Mouse (Mus musculus): ENCODE measurements at regions not wholly inside any gene's neighbourhood (a gene's known extent, or its start where the extent isn't known, plus 50 kb on each side); places are given as distances from the start of the nearest gene placed in this dataset.

GRCm38 (mm10) chr5:57582392-57582791, 135.4 kb upstream of the Pcdh7 start:
- DNase-seq = no peak

DNA sequence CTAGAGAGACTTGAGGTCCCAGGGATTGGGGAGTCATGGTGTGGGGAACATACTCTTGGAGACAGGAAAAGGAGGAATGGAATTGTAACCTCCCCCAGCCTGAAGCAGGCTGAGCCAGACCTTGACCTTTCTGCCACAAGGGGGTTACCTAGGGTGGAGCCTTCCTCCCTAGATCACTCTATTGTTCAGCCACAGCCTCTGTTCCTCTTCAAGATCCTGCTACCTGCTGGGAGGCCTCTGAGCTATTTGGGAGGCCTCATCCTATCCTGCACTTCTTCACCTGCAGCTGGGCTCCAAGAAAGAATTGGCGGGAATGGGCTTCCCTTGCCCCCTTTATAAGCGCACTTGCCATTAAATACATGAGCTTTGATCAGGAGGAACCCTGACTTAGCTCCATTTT, 130.8 kb upstream of the Pcdh7 start:
- no peak for DNase-seq

DNA sequence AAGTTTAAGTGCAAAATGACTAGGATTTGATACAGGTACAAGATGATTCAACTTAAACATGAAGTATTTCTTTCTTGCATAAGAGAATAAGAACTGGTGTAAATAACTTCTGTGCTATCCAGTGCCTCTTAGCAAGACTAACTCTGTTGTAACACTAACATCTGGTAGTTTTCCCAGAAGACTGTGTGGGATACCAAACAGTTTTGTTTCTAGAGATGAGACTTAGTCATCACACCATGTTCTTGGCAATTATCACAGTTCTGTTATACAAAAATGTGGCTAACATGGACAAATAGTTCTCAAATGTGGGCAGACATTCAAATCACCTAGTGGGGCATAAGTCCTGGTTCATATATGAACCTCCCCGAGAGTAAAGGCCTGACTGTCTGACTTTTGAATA, 121.8 kb upstream of the Pcdh7 start:
- peak in 1 of 2 experiments; percentile 3 for DNase-seq

DNA sequence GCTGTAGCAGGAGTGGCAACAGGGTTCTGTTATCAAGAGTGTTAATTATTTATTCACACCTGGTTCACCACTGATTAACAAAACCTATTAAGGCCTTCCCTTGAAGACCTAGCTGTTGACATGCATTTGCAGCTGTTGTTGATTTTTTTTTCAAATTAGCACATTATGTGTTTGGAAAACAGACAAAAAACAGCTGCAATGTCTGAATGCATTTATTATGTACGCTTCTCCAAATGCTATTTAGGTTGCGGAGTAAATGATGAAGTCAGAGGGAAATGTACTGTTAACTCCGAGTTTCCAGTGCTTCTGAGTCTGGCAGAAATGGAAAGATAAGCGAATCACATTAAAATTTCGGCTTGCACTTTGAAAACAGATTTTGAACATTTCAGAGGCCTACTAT, 120.7 kb upstream of the Pcdh7 start:
- peak in 1 of 2 experiments; percentile 4 for DNase-seq

GRCm38 (mm10) chr5:57598187-57598700, 119.5 kb upstream of the Pcdh7 start:
- DNase-seq = peak; percentile 11 to 58
